Mouse (Mus musculus) spleen, adult 2 months (tissue): Measurements from ENCODE around the gene Isca1. TPM values are rescaled to one million over a fixed set of nuclear protein-coding genes. Genes with fewer than 3 reads are reported as not detected.
"Not testable (repeated sequence)": the region's sequence is repeated elsewhere in the genome, so short reads cannot be mapped to it uniquely, and the experiment has no call there.

Experiments
- DNase-seq, 2 experiments: peaks; one replicate each; pipeline versions ENCODE4 v3.0.0 to v3.0.0-alpha.2; 2012 to 2021; ENCODE audit warnings: low spot score in 2 of 2, low read depth in 1 of 2
- H3K27ac ChIP-seq: fragments of 200-500 bp; 2 replicates; pipeline ENCODE4 v1.5.1; 2012; ENCODE audit warnings: low read length, inconsistent platforms; ENCODE audit not compliant: insufficient read depth
- H3K27me3 ChIP-seq: fragments of 200-500 bp; 2 replicates; pipeline ENCODE4 v1.6.1; 2012; ENCODE audit warnings: mild to moderate bottlenecking, moderate library complexity, low read length, inconsistent platforms; ENCODE audit not compliant: control insufficient read depth, insufficient read depth
- H3K36me3 ChIP-seq: fragments of 200-500 bp; 2 replicates; pipeline ENCODE4 v1.6.1; 2012; ENCODE audit warnings: mild to moderate bottlenecking, low read length, inconsistent platforms; ENCODE audit not compliant: control insufficient read depth, insufficient read depth
- H3K4me1 ChIP-seq: fragments of 200-500 bp; 2 replicates; pipeline ENCODE4 v1.6.1; 2011; ENCODE audit warnings: inconsistent platforms; ENCODE audit not compliant: control insufficient read depth, insufficient read depth, insufficient read length
- H3K4me3 ChIP-seq: fragments of 200-500 bp; 2 replicates; pipeline ENCODE4 v1.5.1; 2011; ENCODE audit warnings: mild to moderate bottlenecking, inconsistent platforms; ENCODE audit not compliant: insufficient read depth, insufficient read length; ENCODE audit errors: extremely low read depth
- CTCF ChIP-seq: fragments of 200-500 bp; IDR thresholded peaks from 2 replicates; pipeline ENCODE4 v1.5.1; 2011; ENCODE audit warnings: mild to moderate bottlenecking, inconsistent platforms; ENCODE audit not compliant: insufficient read depth, insufficient read length, insufficient replicate concordance; ENCODE audit errors: extremely low read depth
- POLR2A ChIP-seq: fragments of 200-500 bp; IDR thresholded peaks from 2 replicates; pipeline ENCODE4 v1.6.1; 2011; ENCODE audit warnings: low read depth, low read length, inconsistent platforms
- WGBS: fragments of 180-500 bp; shearing (Covaris S2); methylation state at CpG from one replicate; pipeline ENCODE4 v1.1.7; 2018; 5-methylcytosine and 5-hydroxymethylcytosine counted together
- polyA plus RNA-seq: library from polyadenylated mRNA; depleted of rRNA; stranded (reverse); fragments of >200 nt; gene quantifications from 2 replicates; pipeline ENCODE4 v1.2.3, GENCODE M21; 2012; rRNA removed

The Isca1 gene
- polyA plus RNA-seq, 1 experiment = 112 TPM

DNA sequence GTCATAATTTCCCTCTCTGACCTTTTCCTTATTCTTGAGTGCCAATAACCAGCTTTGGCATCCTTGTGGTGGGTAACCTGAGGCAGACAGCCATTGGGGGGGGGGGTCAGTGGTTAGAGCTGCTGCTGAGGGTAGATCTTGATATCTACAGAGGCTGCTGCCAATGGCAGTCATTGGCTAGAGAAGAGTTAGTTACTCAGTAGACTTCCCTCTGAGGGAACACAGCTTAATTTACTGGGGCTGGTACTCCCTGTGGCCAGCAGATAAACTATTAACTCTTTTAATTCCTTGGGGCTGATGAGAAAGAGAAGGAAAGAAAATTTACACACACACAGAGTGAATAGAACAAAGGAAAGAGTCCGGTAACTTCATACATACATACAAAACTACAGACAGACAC, 50.1 kb downstream of the Isca1 start:
- H3K4me3 ChIP-seq = no peak overlapping the region
- no peak for DNase-seq
- no peak for TF ChIP-seq CTCF
- TF ChIP-seq POLR2A = no peak
- no peaks in the 10 kb centered on the region for H3K4me1 ChIP-seq
- no peaks in the 10 kb centered on the region for H3K36me3 ChIP-seq
- H3K27me3 ChIP-seq = no peaks in the 10 kb centered on the region
- 77% methylated on average over 1 of the region's 1 CpGs for WGBS
- H3K27ac ChIP-seq = no peak overlapping the region

DNA sequence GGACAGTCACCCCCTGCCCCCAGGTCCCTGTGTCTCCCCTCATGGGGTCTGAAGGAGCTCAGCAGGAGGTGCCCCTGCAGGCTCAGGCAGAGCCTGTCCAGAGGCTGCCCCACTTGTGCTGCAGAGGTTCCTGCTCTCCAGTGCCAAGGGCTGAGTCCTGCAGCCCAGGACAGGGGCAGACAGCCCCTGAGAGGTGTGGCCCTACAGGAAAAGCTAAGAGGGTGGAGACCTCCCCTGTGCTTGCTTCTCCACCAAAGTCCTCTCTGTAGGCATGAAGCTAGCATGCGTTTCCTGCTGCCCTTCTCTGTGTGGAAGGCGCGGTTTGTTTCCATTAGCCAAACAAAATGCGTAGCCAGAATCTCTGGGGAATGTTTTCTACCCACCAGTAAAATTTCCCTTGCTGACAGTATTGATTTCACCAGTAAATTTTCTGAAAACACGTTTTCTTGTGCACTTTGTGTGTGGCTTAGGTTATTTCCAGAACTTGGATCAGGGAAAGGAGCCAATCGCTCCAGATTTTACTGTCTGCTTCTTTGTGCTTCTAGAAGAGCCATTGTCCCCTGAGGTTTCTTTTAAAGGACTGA, 50.7 kb downstream of the Isca1 start:
- 17% methylated on average over 6 of the region's 6 CpGs for WGBS
- not testable (repeated sequence) for DNase-seq, H3K27ac ChIP-seq, H3K4me1 ChIP-seq, H3K4me3 ChIP-seq, H3K36me3 ChIP-seq, H3K27me3 ChIP-seq

- no peak for DNase-seq
- Histone ChIP-seq H3K27ac (no peak overlapping the region), H3K36me3 (no peaks in the 10 kb centered on the region), H3K4me3 (no peak overlapping the region), H3K27me3 (no peaks in the 10 kb centered on the region), H3K4me1 (no peaks in the 10 kb centered on the region; the same call in 1 of the 2 replicates)
- 42% methylated on average over 3 of the region's 3 CpGs for WGBS
- TF ChIP-seq POLR2A (no peak), CTCF (no peak)
Observed at GRCm38 (mm10) chr13:59713710-59714109, 55.9 kb downstream of the Isca1 start.

GRCm38 (mm10) chr13:59711984-59712383, 57.6 kb downstream of the Isca1 start, which contains the start of gene Spata31d1b:
TSS of gene Spata31d1b (plus strand) at chr13:59712284.
- not testable (repeated sequence) for H3K27ac ChIP-seq, H3K4me1 ChIP-seq, H3K4me3 ChIP-seq, DNase-seq, H3K36me3 ChIP-seq, H3K27me3 ChIP-seq
- WGBS = 77% methylated on average over 3 of the region's 3 CpGs

GRCm38 (mm10) chr13:59710230-59710629, 59.4 kb downstream of the Isca1 start, which contains the start of gene Spata31d1a:
TSS of gene Spata31d1a (minus strand) at chr13:59710330.
- no peaks in the 10 kb centered on the region for H3K27me3 ChIP-seq
- H3K4me3 ChIP-seq = no peak within 1 kb of the TSS
- H3K36me3 ChIP-seq = no peaks in the 10 kb centered on the region
- H3K27ac ChIP-seq = no peak within 1 kb of the TSS
- 87% methylated on average over 15 of the region's 15 CpGs for WGBS
- TF ChIP-seq CTCF (no peak), POLR2A (no peak)
- no peak for DNase-seq
- no peaks in the 10 kb centered on the region; the same call in 1 of the 2 replicates for H3K4me1 ChIP-seq

Other genes with a start within 250 kb of the Isca1 start
- gene Agtpbp1, start 184.6 kb downstream of the Isca1 start, polyA plus RNA-seq = 5.1 and 5.4 TPM in 2 replicates
- 11.7 and 16.2 TPM in 2 replicates for gene Naa35, start 184.6 kb downstream of the Isca1 start, polyA plus RNA-seq
- gene Golm1, start 94.0 kb downstream of the Isca1 start, polyA plus RNA-seq = 6.1 and 6.6 TPM in 2 replicates
- gene 4921517D22Rik, start 75.7 kb downstream of the Isca1 start, polyA plus RNA-seq = not detected in 2 replicates
- gene Spata31d1a, start 59.5 kb downstream of the Isca1 start, polyA plus RNA-seq = not detected in 2 replicates
- not detected in 2 replicates for gene Spata31d1b, start 57.5 kb downstream of the Isca1 start, polyA plus RNA-seq
- gene Spata31d1d, start 38.1 kb downstream of the Isca1 start, polyA plus RNA-seq = not detected in 2 replicates
- 0.06 TPM in 1 of 2 replicates, not detected in the other for gene 1700014D04Rik, start 23.1 kb downstream of the Isca1 start, polyA plus RNA-seq
- gene Gm49354, start 12.4 kb upstream of the Isca1 start, polyA plus RNA-seq = not detected in 2 replicates
- 21.2 and 22.2 TPM in 2 replicates for gene Tut7, start 53.3 kb upstream of the Isca1 start, polyA plus RNA-seq